Mouse (Mus musculus): Measurements from ENCODE around the gene Rab3il1.

The Rab3il1 gene

DNA sequence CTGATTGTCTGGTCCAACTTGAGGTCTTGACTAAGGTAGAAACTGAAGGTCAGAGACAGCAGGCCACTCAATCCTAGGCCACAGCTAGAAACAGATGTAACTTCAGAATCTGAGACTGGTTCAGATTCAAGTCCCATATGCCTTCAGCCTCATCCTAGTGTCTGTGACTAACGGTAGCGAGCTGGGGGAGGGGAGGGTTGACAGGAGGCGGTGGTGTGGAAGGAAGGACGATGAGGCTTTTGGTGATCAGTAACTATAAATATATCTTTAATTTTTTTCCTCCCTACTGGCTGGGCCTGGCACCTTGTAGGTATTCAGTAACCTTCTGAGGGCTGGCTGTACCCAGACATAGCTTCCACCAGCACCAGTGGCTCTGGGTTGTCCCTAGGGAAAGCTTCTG is 14.0 kb downstream of the Rab3il1 start:
- no peak for DNase-seq

DNA sequence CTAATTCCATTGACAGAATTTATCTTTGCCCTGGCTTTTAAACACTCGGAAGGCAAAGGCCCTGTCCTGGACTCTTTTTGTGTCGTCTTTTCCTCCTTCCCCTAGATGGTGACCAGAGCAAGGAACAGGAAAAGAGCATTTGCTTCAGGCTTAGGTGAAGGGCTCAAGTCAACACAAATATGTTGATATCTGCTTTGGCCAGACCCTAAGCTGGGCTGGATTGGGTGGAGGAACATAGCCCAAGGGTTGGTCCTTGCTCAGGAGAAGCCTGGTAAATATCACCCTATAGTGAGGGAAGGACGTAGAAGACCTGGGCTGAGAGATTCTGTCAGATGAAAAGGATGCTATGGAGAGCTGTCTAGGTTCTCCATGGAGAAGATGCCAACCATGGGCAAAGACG is 14.7 kb downstream of the Rab3il1 start:
- DNase-seq, result no peak

DNA sequence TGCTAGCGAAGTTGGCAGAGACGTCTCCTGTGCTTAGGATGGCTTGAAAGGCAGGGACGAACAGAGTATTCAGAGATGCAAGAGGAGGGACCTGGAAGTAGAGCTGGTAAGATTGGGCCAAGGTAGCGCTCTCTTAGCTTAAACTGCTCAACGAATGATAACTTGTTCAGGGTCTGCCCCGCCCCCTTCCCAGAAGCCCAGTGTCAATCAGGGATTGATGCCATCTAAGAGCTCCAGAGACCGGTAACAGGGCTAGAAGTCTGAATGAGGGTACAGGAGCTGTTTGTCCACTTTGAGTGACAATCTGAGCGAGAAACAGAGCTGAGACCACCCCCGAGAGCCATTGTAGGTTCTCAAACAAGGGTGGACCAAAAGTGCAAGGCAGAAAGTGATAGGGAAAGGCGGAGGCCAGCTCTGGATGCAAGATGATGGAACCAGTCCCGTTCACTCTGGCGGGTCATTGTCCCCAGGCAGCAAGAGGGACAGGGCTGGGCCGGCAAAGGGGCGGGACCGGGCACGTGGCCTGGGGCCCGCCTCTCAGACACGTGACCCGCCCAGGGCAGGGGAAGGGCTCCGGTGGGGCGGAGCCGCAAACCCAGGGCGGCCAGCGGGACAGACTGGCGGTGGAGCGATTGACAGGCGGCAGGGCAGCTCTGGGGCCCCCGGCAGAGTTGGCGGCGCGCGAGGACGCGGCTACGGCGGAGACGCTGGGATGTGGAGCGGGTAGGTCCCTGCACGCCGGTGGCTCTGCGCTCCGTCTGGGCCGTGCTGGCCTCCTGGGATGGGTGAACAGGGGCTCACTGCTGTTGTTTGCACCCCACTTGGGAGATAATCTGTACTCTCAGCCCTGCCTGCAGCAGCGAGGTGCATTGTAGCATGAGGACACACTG is 16.4 kb downstream of the Rab3il1 start:
- DNase-seq, result peak; percentile 58

GRCm38 (mm10) chr19:10018527-10018818 is 17.0 kb downstream of the Rab3il1 start:
- DNase-seq, result no peak

GRCm38 (mm10) chr19:10019214-10019760 is 17.8 kb downstream of the Rab3il1 start:
- no peak for DNase-seq

- DNase-seq, result no peak
These were observed 20.5 kb downstream of the Rab3il1 start for GRCm38 (mm10) chr19:10021981-10022380.

- no peak for DNase-seq
These were observed 21.2 kb downstream of the Rab3il1 start for GRCm38 (mm10) chr19:10022414-10023303.

GRCm38 (mm10) chr19:10023304-10023758 is 21.9 kb downstream of the Rab3il1 start:
- DNase-seq, result no peak

DNA sequence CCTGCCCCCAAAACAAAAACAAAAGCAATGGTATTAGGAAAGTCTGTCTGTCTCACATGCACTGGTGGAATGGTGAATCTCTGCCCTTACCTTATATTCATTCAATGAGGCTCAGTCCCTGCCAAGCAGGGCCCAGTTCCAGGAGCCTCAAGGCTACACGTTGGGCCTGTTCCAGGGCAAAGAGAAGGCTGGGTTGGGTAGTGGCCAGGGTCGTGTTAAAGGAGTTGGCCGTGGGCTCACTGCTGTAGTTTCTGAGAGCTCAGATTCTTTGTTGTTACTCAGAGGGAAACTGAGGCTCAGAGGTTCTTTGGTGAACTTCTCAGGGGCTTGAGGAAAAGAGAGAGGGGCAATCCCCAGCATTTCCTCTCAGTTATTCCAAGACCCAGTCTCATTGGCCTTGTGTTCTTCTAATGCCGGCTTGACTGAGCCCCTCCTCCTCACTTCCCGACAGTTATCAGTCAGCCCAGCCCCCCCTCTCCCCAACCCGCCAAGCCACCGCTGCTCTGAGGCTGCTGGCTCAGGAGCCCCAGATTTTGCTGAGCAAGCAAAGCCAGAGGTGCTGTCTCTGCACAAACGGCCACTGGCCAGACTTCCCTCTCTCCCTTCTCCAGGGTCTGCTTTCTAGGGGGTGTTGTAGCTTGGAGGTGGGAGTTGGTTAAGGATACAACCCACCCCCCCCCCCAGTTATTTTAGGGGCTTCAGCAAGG is 23.9 kb downstream of the Rab3il1 start:
- DNase-seq, result no peak

GRCm38 (mm10) chr19:10029746-10030145 is 28.3 kb downstream of the Rab3il1 start:
- DNase-seq, result no peak

- DNase-seq, result peak; percentile 61
These were observed 31.9 kb downstream of the Rab3il1 start for GRCm38 (mm10) chr19:10033211-10033973.

DNA sequence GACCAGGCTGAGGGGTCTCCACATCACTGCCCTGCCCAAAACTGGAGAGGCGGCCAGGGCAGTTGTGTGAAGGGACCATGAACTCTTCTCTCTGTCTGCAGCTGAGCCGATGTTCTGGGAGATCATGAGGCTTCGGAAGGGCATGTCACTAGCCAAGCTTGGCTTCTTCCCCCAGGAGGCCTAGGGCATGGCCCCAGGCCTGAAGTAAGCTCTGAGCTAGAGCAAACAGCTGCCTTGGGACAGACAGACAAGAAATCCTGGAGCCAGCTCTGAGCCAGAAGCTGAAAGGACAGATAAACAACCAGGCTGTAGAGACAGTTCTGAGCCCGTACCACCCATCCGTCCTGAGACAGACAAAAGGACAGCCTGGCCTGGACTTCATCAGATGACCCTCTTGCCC is 32.9 kb downstream of the Rab3il1 start:
- no peak for DNase-seq

DNA sequence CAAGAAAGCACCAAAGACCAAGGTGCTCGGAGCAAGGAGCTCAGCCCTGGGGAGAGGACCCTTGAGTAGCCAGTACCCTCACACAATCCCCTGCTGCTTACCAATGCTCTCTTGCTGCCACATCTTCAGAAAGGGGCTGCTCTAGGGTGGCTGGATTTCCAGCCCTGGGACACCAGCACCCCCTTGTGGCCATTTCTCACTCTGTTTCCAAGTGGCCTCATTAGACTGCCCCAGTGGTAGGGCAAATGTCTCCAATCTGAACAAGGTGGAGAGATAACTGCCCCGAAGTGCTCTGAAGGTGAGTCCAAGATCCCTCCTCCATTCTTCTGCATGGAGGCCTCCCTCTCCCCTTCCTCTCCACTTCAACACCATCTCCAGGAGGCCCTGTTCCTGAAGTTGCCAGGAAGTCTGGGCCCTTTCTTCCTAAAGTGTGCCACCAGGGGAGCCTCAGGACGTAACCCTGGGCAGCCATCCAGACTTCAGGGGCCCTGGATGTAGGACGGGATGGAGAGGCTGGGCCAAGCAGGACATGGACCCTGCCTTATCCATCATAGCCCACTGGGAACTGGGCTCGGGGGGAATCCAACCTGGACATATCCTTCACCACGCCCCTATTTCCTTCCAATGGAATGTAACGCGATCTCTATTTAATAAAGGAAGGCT is 33.4 kb downstream of the Rab3il1 start:
- DNase-seq, result peak; percentile 82

DNA sequence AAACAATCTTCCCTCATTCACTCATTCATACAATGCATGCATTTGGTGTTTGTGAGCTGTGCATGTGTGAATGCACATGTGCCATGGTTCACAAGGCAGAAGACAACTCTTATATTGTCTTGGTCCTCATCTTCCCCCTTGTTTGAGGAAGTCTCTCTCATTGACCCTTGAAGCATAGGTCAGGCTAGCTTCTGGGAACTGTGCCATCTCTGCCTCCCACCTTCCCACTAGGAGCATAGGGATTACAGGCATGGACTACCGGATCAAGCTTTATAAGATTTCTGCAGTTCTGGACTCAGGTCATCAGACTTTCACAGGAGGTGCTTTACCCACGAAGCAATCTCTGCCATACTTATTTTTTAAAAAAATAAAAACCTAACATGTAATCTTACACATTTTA is 36.1 kb downstream of the Rab3il1 start:
- DNase-seq, result no peak

- no peak for DNase-seq
These were observed 36.9 kb downstream of the Rab3il1 start for GRCm38 (mm10) chr19:10038364-10038763.

DNA sequence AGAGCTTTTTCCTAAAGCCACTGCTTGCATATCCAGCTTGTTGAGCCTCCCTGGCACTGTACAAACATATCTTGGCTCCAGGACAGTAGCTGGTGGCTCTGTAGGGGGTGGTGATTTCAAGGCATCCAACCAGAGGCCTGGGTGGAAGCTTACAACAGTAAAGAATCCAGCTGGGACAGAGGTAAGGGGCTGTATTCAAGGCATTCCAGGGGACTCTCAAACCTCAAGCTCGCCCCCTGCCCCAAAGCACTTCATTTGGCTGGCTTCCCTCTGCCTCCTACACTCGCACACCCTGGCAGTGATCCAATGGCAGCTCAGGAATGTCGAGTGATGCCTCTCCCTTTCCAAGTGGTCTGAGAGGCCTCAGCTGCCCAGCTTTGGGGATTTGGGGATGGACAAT is 37.4 kb downstream of the Rab3il1 start:
- no peak for DNase-seq

- DNase-seq, result no peak
These were observed 38.1 kb downstream of the Rab3il1 start for GRCm38 (mm10) chr19:10039615-10040014.

DNA sequence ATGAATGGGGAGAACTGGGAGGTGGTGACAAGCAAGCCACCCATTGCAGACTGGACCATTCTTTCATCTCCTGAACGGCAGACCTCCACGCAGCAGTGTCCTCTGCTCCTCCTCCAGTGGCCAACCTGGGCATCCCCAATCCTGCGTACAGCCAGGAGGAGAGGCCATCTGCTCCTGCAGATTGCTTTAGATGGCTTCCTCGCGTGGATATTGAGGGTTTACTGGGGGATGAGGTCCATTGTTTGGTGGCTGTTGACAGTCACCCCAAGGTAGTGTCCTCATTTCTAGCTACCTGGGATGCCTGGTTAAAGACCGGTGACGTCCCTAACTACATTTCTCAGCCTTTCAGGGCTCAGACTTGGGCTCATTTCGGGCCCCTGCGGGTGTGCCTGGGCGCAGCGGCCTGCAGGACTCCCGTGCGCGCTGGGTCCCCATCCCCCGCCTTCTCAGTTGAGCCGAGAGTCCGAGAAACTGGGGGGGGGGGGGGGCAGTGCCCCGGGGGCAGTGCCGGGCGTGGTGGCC is 39.5 kb downstream of the Rab3il1 start:
- no peak for DNase-seq

GRCm38 (mm10) chr19:10041388-10042148 is 40.1 kb downstream of the Rab3il1 start, which contains the start of gene Fads3:
TSS of gene Fads3 (plus strand) at chr19:10041569.
- peak; percentile 54 for DNase-seq

DNA sequence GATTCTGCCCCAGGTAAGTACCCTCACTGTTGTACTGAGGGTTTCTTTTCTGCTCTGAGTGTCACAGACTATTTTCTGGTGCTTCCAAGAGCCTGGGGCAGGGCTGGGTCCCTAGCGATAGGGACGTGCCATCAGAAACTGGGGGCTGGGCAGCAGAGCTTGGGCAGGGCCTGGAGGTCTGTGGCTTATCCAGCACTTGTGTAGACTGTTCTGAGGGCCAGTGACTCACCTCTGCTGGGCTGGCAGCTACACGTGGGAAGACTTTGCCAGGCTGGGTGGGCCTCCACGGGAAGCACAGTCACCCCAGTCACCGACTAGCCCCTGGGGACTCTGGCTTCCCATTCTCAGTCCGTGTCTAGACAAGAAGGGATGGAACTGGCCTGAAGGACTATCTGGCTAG is 40.8 kb downstream of the Rab3il1 start:
- no peak for DNase-seq
